Mouse (Mus musculus) heart, postnatal 14 days (tissue): ENCODE measurements around the gene Spen. TPM values are rescaled to one million over a fixed set of nuclear protein-coding genes. Genes with fewer than 3 reads are reported as not detected.
A peak's percentile ranks its signal among the peaks of the same experiment; 100 is the strongest.
"Not testable (repeated sequence)": the region's sequence is repeated elsewhere in the genome, so short reads cannot be mapped to it uniquely, and the experiment has no call there.

ENCODE experiments used
- DNase-seq, 2 experiments: peaks; one replicate each; pipeline ENCODE4 v3.0.0; 2021 to 2022
- intact Hi-C: fragments of 180-260 bp; cut with DNase I; formaldehyde crosslinking; loops from one replicate; pipeline ENCODE4 v1.15.1; 2025
- total RNA-seq, 2 experiments: library from RNA; stranded (reverse); gene quantifications; 2 replicates each; pipeline ENCODE4 v1.2.3; 2021

The Spen gene
- total RNA-seq, 2 experiments from 2014 or later = 33.8 to 34.0 TPM

DNA sequence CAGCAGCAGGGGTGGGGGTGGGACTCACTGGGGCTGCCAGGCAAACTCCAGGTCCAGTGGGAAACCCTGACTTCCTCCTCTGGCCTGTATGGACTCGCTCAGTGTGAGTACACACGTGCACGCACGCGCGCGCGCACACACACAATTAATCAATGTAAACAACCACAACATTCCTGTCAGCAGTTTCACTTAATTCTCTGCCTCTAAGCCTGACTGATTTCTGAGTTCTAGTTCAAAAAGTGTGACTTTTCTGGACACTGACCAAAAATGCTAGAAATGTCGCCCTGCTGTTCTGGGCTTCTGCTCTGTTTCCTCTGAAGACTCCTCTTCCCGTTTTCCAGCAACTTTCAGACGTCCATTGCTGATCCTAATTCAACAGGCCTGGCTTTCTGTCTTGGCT, 23.9 kb upstream of the Spen start:
- intact Hi-C loops = loop anchor here (5.0 kb wide), 1 partner anchor 75 kb away; no protein-coding TSS in a partner anchor

DNA sequence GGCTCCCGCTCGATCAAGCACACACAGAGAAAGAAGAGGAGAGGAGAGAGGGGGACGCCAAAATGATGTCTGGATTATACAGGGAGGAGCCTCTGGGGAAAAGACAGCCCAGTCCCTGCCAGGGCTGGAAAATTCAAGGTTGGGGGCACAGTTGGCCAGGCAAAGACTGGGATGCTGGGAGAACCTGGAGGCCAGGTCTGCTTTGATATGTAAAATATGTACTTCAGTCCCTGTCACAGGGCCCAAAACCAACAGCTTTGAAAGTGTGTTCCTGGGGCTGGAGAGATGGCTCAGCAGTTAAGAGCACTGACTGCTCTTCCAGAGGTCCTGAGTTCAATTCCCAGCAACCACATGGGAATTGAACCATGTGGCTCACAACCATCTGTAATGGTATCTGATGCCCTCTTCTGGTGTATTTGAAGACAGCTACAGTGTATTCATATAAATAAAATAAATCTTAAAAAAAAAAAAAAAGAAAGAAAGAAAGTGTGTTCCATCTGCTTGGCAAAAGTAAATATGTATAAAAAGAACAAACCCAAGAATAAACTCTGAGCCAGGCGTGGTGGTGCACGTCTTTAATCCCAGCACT, 23.0 kb upstream of the Spen start:
- intact Hi-C loops = loop anchor here (2.0 to 5.0 kb wide), 4 partner anchors 13 to 157 kb away; no protein-coding TSS in a partner anchor
- not testable (repeated sequence) for DNase-seq

More for the DNA sequence above, 23.9 kb upstream of the Spen start:
- no peak for DNase-seq

DNA sequence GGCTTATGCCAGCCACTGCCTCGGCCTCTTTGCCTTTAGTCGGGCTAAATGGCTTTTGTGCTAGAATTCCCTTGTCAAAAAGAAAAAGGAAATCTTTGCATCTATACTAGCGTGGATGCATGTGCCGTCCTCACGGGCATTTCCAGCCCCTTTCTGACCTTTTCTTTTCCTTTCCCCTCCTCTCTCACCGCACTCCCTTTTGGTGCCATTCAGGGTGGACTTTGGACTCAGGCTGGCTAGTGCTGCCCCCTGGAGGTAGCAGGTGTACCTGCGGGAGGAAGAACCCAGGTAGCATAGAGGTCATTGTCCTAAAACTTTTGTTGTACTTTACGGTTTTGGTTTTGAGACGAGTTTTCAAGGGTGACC, 21.5 kb upstream of the Spen start:
- peak; percentile 84 to 90 for DNase-seq
- intact Hi-C loops = loop anchor here (2.0 to 5.0 kb wide), 4 partner anchors 15 to 155 kb away; no protein-coding TSS in a partner anchor

DNA sequence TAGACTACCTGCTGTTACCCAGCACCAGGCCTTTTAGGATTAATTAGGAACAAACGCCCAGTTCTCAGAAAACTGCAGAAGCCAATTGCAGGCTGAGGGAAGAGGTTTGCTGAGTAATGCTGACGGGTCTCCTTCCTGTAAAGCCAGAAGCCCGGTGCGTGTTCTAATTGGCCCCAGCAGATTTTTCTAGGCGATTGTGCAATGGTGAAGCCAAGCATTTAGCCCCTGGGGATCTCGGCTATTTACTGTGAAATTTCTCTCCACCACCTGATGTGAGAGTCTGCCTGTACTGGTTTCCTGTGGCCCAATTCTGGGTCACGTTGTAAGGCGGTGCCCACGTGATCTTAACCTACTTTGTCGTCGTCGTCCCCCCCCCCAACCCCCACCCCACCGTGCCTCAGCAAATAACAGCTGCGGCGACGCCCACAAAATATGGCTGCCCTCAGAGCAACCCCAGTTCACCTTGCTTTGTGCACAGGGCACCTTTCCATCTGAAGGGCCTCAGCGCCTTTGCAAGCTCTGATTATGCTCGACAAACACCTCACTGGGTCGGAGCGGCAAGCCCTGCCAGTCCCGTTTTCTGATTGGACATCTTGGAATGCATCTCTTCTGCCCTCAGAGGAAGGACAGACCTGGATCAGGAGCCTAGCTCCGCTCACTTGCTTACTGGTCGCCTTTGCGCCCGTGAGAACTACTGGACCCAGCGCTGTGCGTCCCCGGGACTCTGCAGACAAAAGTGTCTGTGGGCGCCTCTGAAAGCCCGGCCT, 20.9 kb upstream of the Spen start:
- intact Hi-C loops = no loop called here
- DNase-seq = peak; percentile 68 to 77

DNA sequence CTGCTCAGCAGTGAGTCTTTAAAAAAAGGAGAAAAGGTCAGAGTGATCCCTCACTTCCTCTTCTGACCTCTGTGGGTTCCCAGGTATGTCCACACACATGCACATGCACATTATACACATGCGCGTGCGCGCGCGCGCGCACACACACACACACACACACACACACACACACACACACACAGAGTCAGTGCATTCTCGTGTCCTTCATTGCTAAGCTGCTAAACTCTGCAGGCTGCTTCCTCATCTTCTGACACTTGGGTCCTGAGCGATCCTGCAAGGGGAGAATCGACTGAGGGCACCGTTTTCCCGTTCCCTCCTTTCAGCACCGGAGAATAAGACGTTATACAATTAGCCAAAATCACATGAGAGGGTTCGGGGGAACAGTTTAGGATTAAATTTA, 20.3 kb upstream of the Spen start:
- no peak for DNase-seq
- intact Hi-C loops = no loop called here

DNA sequence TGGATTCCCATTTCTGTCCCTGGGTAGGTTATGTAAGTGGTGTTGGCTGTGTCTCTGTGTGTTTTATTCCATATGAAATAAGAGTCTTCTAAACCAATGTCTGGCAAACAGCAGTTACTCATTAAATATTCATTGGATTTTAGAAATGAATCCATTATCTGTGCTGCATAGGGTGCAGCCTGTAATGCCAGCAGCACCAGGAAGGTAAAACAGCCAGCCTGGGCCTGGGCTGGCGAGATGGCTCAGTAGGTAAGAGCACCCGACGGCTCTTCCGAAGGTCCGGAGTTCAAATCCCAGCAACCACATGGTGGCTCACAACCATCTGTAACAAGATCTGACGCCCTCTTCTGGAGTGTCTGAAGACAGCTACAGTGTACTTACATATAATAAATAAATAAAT, 17.8 kb upstream of the Spen start:
- DNase-seq, intact Hi-C loops: not testable (repeated sequence)

DNA sequence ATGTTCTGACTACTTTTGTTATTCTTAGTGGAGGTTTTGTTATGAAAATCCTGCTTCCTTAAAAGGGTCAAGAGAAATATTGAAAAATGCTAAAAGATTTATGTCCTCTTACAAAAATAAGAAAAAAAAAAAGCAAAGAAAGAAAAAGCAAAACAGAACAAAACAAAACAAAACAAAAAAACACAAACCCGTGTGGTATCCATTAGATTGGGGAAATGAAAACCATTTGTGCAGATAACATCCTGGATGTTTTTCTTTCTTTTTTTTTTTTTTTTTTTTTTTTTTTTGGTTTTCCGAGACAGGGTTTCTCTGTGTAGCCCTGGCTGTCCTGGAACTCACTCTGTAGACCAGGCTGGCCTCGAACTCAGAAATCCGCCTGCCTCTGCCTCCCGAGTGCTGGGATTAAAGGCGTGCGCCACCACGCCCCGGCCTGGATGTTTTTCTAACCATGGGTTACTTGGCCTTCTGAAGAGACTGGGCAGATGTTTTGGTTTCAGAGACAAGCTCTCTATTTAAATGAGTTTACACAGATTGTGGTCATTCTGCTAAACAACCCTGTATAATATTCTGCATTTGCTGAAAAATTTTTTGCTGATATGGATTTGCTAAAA, 16.0 kb upstream of the Spen start:
- intact Hi-C loops, DNase-seq: not testable (repeated sequence)

DNA sequence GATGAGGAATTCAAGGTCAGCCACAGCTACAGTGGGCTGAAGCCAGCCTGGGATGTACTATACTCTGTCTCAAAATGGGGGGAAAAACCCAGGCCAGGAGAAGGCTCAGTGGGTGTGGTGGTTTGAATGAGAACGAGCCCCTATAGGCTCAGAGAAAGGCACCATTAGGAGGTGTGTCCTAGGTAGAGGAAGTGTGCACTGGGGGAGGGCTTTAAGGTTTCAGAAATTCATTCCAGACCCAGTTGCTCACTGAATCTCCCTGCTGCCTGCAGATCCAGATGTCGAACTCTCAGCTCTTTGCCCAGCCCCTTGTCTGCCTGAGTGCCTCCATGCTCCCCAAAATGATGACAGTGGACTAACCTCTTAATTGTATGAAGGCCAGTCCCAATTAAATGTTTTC, 14.1 kb upstream of the Spen start:
- intact Hi-C loops = no loop called here
- DNase-seq = no peak

DNA sequence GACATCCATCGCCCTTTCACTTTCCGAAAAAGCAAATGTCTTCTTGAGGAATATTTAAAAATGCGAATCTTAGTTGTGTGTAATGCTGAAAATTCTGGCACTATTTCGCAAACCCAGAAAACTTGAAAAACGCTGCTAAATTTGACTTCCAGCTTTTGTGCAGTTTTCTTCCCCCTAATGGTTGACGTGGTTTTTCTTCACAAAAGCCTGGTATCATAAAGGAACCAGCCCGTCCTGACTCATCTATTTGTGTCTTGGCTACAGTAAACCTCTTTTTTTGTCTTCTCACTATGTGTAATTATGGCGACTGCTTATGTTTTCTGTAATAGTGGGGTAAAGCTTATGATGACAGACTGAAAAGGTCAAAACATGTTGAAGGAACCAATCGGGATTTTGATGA, 8.9 kb upstream of the Spen start:
- intact Hi-C loops = no loop called here
- no peak for DNase-seq

DNA sequence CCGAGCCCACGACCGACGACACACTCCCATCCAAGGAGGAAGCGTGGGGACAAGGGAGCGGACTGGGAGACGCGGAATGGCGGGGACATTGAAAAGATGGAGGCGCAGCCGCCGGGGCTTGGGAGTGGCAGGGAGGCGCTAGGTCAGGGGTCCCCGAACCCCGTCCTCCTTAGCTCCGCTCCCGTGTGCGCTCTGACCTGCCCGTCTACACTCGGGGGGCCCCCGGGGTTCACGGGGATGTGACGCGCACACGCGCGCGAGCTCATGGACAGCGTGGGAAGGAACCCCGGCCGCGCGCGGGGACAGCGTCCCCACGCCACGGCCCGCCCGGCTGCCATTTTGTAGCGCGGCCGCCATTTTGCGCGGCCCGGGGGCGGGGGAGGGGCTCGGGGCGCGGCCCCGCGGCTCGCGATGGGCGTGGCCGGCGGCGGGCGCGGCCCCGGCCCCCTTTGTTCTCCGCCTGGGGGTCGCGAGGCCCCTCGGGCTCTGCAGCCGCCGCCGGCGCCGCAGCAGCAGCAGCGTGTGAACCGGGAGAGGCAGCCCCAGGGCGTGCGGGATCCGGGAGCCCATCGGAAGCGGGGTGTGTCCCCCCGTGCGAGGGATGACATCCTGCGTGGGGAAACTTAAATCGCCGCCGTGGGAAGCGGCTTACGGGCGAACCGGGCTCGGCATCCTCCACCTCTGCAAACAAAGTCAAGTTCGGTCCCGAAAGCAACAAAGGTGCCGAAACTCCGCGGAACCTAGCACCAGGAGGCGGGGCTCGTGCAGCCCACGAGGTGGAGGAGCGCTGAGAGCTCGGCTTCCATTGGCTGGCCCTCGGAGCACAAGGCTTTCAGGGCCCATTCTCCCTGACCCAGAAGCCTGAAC, 8.2 kb upstream of the Spen start:
- intact Hi-C loops = no loop called here

DNA sequence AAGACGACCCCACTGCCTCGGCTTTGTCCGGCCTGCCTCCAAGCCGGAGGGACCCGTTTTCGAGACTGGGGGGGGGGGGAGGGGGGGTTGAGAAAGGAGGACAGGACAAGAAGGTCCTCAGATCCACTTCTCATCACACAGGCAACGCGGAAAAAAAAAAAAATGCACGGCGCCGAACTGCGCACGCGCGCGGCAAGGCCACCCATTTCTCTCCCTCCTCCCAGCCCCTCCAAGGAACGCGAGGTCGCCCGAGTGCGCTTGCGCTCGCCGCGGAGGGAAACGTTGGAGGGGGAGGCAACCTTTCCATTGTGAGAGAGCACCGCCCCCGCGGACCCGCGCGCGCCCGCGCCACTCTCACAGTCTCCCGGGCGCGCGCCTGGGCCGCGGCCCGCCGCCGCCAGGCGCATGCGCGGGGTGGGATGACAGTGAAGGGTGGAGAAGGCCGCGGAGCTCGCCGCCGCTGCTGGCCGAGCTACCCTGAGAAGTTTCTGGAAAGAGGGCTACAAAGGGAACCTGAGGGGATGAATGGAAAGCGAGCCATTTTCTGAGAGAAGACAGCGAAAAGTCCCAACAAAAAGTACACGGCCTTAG, 7.4 kb upstream of the Spen start:
- intact Hi-C loops = no loop called here
- DNase-seq = peak; percentile 99 to 100

More for the DNA sequence above, 8.2 kb upstream of the Spen start:
- peak; percentile 83 to 86 for DNase-seq

DNA sequence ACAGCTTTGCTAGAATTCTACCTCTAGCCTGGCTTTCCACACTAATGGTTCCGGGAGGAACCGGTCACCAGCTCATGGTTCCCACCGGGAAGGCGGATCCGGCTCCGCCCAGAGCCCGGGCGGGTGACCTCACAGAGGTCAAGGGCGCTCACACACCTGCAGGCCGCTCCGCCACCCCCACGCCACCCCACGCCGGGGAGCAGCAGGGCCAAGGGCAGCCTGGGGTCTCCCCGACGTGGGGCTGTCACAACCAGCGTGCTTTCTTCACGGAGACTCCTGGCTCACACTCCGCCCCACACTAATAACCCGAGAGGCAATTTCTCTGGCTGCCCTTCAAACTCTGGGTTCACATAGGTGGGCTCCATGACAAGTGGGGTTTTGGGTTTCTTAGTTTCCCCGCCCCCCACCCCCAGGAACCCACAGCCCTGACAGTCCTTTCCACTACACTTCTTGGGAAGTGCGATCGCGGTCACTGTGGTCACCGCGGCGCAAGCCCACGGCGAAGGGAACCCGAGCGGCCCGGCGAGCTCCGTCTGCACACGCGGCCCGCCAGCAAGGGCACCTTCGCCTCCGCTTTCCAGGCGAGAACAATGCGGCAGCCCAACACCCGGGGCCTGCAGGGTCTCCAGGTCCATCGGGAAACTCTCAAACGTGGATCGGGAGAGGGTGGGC, 6.8 kb upstream of the Spen start:
- peak; percentile 82 to 83 for DNase-seq
- intact Hi-C loops = no loop called here

DNA sequence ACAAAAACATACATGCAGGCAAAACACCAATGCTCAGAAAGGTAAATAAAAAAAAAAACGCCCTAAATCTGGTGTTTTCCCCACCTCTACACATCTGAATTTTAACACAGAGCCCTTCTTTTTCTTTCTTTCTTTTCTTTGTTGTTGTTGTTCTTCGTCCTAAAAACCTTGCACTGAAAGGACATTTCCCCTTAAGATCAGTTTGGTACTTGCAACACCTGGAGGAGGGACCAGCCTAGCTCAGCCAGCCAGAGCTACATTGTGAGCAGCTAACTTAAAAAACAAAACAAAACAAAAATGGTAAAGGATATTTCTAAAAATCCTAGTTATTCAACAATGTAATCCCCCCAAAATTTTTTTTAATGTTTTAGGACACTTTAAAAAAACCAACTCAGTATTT, 6.1 kb upstream of the Spen start:
- intact Hi-C loops = no loop called here
- DNase-seq = no peak

DNA sequence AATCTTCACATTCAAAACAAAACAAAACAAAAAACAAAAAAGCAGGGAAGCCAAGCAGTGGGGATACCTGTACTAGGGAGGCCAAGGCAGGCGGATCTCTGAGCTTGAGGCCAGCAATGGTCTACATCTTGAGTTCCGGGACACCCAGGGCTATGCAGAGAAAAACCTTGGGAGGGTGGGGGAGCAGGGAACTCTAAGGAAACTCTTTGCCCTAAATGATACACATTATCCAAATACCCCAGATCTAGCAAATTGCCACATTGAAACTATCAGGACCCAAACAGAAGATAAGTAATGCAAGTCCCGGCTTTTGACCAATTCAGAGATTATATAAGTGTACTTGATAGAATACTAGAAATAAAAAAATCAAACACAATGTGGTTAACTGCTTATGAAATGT, 5.2 kb upstream of the Spen start:
- intact Hi-C loops = no loop called here
- DNase-seq = no peak

DNA sequence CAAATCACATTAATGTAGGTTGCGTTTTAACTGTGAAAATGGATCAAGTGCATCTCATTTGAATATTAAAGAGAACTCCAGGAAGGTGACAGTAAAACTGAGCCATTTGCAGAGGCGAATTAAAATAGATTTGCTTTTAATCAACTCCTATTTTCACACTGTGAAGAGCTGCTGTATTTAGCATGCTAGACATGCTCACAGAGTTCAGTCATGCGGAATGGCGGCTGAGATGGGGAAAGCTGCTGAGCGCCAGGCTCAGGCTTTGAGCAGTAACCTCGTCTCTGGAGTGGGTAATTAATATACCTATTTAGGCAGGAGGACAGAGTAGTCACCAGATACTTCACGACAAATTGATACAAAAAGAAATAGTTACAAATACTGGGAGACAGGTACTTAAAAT, 3.5 kb upstream of the Spen start:
- intact Hi-C loops = no loop called here
- no peak for DNase-seq

DNA sequence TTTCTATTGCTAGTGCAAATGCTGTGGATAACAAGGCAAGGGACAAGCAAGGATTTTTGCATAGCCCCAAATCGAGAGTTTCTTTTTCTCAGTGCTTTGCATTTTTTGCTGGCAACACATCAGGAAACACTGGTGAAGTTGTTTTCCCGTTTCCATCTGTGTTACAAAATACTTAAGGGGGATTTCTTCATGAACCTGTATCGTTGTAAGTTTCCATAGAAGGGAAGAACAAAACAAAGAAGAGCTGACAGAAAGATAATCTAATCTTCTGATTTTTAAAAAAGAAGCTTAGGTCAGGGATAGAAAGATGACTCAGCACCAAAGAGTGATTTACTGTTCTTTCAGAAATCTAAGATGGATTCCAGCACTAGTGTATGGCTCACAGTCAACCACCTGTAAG, 2.4 kb upstream of the Spen start:
- intact Hi-C loops = no loop called here

DNA sequence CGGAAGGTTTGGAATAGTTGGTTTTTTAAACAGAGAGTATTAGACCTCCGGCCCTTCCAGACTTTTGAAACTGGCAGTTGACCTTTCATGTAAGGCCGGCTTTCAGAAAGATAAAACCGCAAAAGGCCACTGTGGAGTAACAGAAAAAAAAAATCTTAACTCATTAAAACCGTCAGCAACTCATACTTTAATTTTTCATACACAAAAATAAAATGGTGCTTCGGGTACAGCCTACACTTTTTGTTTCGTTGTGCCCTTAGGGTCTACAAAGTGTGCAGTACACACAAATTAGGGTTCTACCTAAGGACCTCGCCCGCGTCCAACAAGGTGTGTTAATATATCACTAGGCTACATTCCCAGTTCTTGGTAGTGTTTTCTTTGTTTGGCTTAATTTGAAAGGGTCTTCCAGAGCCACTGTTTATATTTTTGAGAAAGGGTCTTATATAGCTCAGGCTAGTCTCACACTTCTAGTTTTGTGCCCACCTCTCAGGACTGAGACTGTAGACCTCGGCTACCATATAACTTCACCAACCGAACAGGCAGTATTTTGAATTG, 893 bp upstream of the Spen start:
- intact Hi-C loops = loop anchor here (5.0 kb wide), 1 partner anchor 33 kb away; no protein-coding TSS in a partner anchor
- no peak for DNase-seq

More for the DNA sequence above, 2.4 kb upstream of the Spen start:
- no peak for DNase-seq

DNA sequence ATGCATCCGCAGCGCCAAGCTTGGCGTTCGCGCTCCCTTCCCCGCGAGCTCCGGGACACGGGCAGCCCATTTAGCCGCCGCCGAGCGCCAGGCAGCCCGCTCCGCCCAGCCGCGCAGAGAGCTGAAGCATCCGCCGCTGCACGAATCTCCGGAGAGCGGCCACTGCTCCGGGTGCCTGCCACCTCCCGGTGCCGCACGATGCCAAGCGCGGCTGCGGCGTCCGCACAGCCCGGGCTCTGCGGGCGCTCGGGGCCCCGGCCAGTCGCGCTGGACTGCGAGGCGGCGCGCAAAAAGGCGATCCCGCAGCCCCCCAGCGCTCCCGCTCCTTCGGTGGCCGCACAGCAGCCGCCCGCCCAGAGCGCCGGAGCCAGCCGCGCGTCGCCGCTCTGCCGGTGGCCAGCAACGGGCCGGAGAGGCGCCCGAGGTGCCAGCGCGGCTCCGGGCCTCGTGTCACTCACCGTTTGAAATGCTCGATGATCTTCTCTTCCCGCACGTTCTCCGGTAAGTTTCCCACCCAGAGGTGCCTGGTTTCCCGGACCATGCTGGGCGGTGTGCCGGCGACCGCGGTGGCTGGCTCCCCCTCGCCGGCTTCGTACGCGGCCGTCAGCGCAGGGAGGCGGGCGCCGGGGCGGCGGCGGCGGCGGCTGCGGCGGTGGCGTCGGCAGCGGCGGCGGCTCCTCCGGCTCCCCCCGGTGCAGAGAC, 540 bp downstream of the Spen start:
- intact Hi-C loops = loop anchor here (2.0 to 5.0 kb wide), 2 partner anchors 31 to 34 kb away; no protein-coding TSS in a partner anchor
- DNase-seq = peak; percentile 61 to 66

DNA sequence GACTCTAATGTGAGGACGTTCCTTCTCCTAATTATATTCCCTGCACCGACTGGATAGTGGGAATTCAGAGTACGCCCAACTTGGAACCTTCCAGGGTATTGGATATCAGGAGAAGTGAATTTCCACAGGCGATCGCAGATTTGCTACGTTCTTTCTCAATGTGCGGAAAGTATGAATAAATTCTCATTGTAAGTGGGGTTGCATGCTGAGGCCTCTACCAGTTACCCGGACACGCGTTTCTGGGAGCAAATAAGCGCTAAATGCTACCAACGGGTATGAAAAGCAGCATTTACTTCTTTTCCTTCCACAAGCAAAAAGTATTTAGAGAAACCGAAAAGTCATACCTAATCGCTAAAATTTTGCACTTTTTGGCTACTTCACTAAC, 1.2 kb downstream of the Spen start:
- intact Hi-C loops = loop anchor here (2.0 to 5.0 kb wide), 2 partner anchors 30 to 35 kb away; no protein-coding TSS in a partner anchor
- DNase-seq = no peak
